Mouse (Mus musculus) heart, postnatal 0 days (tissue): ENCODE results near the gene Dguok.

Experiments used
- CTCF ChIP-seq: IDR thresholded peaks from 2 replicates; pipeline ENCODE4 v1.5.1; 2016; ENCODE audit warnings: antibody characterized with exemption, control low read depth, low read depth
- EP300 ChIP-seq: IDR thresholded peaks from 2 replicates; pipeline ENCODE4 v1.6.1; 2016; ENCODE audit warnings: antibody characterized with exemption, low read depth

DNA sequence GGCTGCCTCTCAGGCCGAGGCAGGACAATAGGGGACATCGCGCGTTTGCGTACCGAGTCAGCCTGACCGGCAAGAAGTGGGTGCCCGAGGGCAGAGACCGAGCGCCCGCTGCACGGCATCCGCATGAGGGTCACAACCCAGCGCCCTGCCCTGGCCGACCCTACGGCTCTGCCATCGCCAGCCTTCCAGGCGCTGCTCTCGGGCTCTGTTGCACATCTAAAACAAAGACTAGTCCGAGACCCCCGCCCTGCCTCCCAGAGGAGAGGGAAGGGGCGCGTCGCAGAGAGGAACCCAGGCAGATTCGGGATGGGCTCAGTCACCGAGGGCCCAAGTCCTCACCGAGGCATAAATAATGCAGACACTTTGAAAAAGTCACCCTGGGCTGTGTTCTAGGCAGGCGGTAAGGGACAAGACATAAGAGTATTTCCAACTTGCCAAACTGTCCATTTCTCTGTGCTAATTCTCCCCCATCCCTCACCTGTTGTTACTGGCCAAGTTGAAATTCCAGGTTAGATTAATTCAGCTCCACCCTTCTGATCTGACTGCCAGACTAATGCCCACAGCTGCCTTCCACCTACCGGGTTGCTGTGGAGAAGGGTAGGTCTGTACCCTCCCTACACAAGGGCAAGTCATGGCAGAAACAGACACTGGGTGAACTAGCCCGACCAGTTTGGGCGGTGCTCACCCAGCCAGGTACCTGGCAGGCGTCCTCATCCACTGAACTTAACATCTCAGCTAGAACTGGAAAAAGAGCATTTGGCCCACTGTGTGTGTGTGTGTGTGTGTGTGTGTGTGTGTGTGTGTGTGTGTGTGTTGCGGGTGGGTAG is 49.6 kb downstream of the Dguok start:
- TF ChIP-seq CTCF = no peak
- no peak for TF ChIP-seq EP300
